Mouse (Mus musculus): ENCODE measurements around the gene Ciapin1. TPM values are rescaled to one million over a fixed set of nuclear protein-coding genes. Genes with fewer than 3 reads are reported as not detected.

Gene Ciapin1
- polyA plus RNA-seq, 1 experiment: 404 TPM

GRCm38 (mm10) chr8:94871108-94871894, 33.1 kb upstream of the Ciapin1 start:
- Histone ChIP-seq H3K4me1 (peaks cover 43% of the 10 kb centered on the region), H3K4me3 (replicated peaks) (peak overlapping the region; percentile 76), H3K9me3 (no peaks in the 10 kb centered on the region), H3K27me3 (replicated peaks) (peaks cover 84% of the 10 kb centered on the region), H3K36me3 (replicated peaks; ENCODE audit: low read length) (peaks cover 12% of the 10 kb centered on the region)
- no peak for TF ChIP-seq FLI1 (IDR thresholded peaks at IDR 0.05; ENCODE audit: low read length)
- TF ChIP-seq GATA1 (IDR thresholded peaks at IDR 0.05; ENCODE audit: borderline replicate concordance, low read length): no peak

GRCm38 (mm10) chr8:94870474-94871107, 32.4 kb upstream of the Ciapin1 start:
- Histone ChIP-seq H3K4me3 (replicated peaks) (peak overlapping the region; percentile 76), H3K4me1 (peaks cover 38% of the 10 kb centered on the region), H3K27me3 (replicated peaks) (peaks cover 81% of the 10 kb centered on the region), H3K9me3 (no peaks in the 10 kb centered on the region), H3K36me3 (replicated peaks; ENCODE audit: low read length) (peaks cover 18% of the 10 kb centered on the region)
- TF ChIP-seq GATA1 (IDR thresholded peaks at IDR 0.05; ENCODE audit: borderline replicate concordance, low read length) (no peak), FLI1 (IDR thresholded peaks at IDR 0.05; ENCODE audit: low read length) (no peak)

DNA sequence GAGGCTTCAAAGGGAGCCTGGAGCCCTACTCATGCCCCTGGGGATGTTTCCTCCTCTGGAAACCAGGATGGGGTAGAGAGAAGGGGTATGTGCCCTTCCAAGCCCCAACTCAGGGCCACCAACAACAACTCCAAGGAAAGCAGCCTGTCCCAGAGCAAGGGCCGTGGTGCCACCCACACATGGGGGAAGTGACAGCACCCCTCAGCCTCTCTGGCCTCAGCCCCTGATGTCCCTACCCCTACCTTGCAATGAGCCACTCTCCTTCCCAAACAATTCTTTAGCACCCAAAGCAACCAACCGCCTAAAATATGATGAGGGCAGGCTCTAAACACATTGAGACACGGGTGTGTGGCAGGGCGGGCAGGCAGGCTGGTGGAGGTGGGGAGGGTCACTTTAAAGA, 31.8 kb upstream of the Ciapin1 start:
- no peaks in the 10 kb centered on the region for H3K9me3 ChIP-seq
- H3K27me3 ChIP-seq (replicated peaks): peaks cover 76% of the 10 kb centered on the region
- H3K36me3 ChIP-seq (replicated peaks; ENCODE audit: low read length): peaks cover 24% of the 10 kb centered on the region
- H3K4me3 ChIP-seq (replicated peaks): no peak overlapping the region
- peaks cover 35% of the 10 kb centered on the region for H3K4me1 ChIP-seq
- no peak for TF ChIP-seq FLI1 (IDR thresholded peaks at IDR 0.05; ENCODE audit: low read length)
- no peak for TF ChIP-seq GATA1 (IDR thresholded peaks at IDR 0.05; ENCODE audit: borderline replicate concordance, low read length)

DNA sequence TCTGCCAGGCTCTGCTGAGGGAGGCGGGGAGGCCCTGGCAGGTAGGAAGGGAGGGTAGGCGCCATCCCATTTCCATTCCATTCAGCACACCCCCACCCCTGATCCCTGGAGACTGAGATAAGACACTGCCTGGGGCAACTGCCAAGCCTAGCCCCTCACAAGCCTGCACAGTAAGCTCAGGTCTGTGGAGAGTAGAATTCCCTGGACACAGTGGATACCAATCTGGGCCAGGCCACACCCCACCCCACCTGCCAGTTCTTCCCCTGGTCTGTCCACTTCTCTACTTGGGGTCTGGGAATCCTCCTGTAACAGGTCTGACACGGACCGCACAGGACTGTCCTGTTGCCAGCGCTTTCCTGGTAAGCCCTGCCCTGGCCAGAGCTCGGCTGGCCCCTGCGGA, 31.0 kb upstream of the Ciapin1 start:
- Histone ChIP-seq H3K27me3 (replicated peaks) (peaks cover 67% of the 10 kb centered on the region), H3K4me1 (peaks cover 26% of the 10 kb centered on the region), H3K36me3 (replicated peaks; ENCODE audit: low read length) (peaks cover 33% of the 10 kb centered on the region), H3K4me3 (replicated peaks) (no peak overlapping the region), H3K9me3 (no peaks in the 10 kb centered on the region)
- TF ChIP-seq GATA1 (IDR thresholded peaks at IDR 0.05; ENCODE audit: borderline replicate concordance, low read length): no peak
- no peak for TF ChIP-seq FLI1 (IDR thresholded peaks at IDR 0.05; ENCODE audit: low read length)

DNA sequence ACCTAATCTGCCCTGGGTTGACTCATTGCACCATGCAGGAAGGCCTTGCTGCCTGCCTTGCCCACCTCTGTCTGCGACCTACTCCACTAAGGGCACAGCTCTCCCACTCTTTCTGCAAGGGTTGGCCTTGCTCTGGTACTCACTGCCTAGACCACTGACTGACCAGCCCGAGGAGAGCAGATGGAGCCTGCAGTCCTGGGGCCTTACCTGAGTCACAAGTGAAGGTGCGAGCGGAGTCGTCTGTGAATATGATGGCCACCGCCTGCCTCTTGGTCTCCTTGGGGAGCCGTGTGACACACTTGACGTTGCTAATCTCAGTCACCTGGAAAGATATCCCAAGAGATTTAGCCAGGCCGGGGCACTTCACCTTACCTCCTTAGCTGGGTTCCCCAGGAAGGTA, 28.8 kb upstream of the Ciapin1 start:
- Histone ChIP-seq H3K36me3 (replicated peaks; ENCODE audit: low read length) (peaks cover 51% of the 10 kb centered on the region), H3K4me1 (peaks cover 33% of the 10 kb centered on the region), H3K4me3 (replicated peaks) (no peak overlapping the region), H3K9me3 (no peaks in the 10 kb centered on the region), H3K27me3 (replicated peaks) (peaks cover 50% of the 10 kb centered on the region)
- TF ChIP-seq FLI1 (IDR thresholded peaks at IDR 0.05; ENCODE audit: low read length) (no peak), GATA1 (IDR thresholded peaks at IDR 0.05; ENCODE audit: borderline replicate concordance, low read length) (no peak)

DNA sequence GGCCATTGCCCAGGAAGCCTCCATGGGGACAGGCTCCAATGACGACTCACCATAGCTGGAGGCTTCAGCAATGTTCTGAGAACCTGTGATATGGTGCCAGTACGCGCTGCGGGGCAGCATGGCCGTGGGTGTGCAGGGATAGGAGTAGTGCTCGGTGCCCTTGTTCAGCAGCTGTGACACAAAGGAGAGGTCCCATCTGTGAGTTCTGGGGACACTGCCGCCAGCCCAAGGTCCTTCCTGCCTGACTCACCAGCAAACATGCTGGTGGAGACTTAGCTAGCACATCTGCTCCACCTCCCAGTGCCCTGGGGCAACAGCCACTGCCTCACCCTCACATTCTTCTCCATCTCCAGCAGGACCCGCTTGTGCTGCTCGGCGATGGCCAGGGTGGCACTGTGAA, 27.1 kb upstream of the Ciapin1 start:
- no peaks in the 10 kb centered on the region for H3K9me3 ChIP-seq
- H3K36me3 ChIP-seq (replicated peaks; ENCODE audit: low read length): peaks cover 67% of the 10 kb centered on the region
- H3K27me3 ChIP-seq (replicated peaks): peaks cover 33% of the 10 kb centered on the region
- no peak for TF ChIP-seq GATA1 (IDR thresholded peaks at IDR 0.05; ENCODE audit: borderline replicate concordance, low read length)
- no peak for TF ChIP-seq FLI1 (IDR thresholded peaks at IDR 0.05; ENCODE audit: low read length)
- H3K4me3 ChIP-seq (replicated peaks): no peak overlapping the region
- H3K4me1 ChIP-seq: peaks cover 25% of the 10 kb centered on the region

DNA sequence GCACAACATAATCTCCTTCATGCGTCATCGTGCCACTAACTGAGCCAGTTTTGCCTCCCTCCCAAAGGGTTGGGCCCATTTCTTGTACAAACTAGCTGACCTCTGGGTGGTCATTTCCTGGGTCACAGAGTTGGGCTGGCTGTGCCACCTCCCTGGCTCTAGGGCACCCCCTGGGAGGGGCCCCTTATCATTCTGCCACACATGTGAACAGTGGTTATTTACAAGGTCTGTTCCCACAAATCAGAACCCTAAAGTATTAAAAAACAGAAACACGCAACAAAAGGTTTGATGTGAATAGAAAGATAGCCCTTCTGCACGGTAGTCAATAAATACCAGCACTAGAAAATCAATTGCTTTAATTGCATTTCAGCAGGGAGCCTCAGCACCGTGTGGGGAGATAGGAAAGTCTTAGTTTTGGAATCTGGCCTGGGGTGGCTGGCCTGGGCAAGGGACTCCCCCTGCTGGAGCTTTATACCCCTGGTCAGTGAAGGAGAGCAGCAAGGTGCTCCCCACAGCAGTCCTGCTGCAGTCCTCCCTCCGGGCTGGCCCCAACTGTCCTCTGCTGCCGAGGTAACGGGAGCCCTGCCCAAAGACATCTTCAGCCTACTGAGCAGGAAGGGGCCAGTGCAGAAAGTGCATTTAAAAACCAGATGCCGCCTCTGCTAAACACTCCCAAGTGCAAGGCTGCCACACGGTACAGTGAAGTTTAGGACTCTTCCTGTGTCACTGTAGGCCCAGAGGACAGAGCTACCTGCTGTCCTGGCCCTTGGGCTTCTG, 25.9 kb upstream of the Ciapin1 start:
- H3K27me3 ChIP-seq (replicated peaks): peaks cover 21% of the 10 kb centered on the region
- H3K4me3 ChIP-seq (replicated peaks): no peak overlapping the region
- H3K9me3 ChIP-seq: no peaks in the 10 kb centered on the region
- TF ChIP-seq GATA1 (IDR thresholded peaks at IDR 0.05; ENCODE audit: borderline replicate concordance, low read length): no peak
- TF ChIP-seq FLI1 (IDR thresholded peaks at IDR 0.05; ENCODE audit: low read length): no peak
- peaks cover 79% of the 10 kb centered on the region for H3K36me3 ChIP-seq (replicated peaks; ENCODE audit: low read length)
- peaks cover 28% of the 10 kb centered on the region for H3K4me1 ChIP-seq

DNA sequence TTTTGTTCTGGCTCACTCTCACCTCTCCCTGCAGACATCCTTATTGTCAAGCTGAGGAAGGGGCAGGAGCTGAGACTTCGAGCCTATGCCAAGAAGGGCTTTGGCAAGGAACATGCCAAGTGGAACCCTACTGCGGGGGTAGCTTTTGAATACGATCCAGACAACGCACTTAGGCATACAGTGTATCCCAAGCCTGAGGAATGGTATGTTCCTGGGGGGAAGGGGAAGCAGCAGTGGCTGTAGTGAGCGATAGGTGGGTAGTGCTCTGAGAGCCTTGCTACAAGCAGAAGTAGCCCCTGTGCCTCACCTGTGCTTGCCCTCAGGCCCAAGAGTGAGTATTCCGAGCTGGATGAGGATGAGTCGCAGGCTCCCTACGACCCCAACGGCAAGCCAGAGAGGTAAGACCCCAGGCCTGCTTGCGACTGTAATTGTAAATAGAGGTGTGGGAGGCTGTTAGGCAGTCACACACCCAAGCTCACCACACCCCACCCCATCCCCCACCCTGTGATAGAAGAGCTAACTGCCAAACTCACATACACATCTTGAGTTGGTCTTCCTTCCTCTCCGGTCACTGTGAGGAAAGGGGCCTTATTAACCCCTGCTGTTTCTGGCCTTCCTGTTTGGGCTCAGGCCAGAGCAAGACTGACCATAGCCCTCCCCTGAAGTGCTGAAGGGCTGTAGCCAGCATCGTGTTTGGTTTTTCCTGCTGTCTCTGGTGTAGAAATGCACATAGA, 24.5 kb upstream of the Ciapin1 start:
- Histone ChIP-seq H3K4me1 (peaks cover 38% of the 10 kb centered on the region), H3K4me3 (replicated peaks) (no peak overlapping the region), H3K36me3 (replicated peaks; ENCODE audit: low read length) (peaks cover 81% of the 10 kb centered on the region), H3K27me3 (replicated peaks) (peaks cover 7% of the 10 kb centered on the region), H3K9me3 (no peaks in the 10 kb centered on the region)
- no peak for TF ChIP-seq FLI1 (IDR thresholded peaks at IDR 0.05; ENCODE audit: low read length)
- TF ChIP-seq GATA1 (IDR thresholded peaks at IDR 0.05; ENCODE audit: borderline replicate concordance, low read length): no peak

DNA sequence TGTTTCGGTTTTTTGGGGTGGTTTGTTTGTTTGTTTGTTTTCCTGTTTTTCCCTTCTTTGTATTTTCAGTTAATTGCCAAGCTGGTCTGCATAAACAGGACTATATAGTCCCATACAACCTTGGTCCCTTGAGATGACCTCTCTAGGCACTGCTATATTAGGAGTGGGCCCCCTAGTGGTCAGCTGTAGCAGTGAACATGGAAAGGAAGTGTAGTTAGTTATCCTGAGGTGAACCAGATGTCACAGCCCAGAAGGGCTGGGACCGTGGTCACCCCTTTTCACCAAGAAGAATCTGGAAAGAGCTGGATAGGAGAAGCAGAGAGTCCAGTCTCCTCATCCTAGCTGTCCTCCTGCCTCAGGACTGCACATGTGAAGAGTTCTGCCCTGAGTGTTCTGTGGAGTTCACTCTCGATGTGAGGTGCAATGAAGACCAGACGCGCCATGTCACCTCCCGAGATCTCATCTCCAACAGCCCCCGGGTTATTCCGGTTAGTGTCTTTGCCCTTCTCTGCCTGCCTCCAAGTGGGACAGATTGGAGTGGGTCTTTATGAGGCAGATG, 23.3 kb upstream of the Ciapin1 start:
- TF ChIP-seq GATA1 (IDR thresholded peaks at IDR 0.05; ENCODE audit: borderline replicate concordance, low read length): no peak
- no peak for TF ChIP-seq FLI1 (IDR thresholded peaks at IDR 0.05; ENCODE audit: low read length)
- Histone ChIP-seq H3K27me3 (replicated peaks) (peaks cover 1% of the 10 kb centered on the region), H3K9me3 (no peaks in the 10 kb centered on the region), H3K36me3 (replicated peaks; ENCODE audit: low read length) (peaks cover 70% of the 10 kb centered on the region), H3K4me3 (replicated peaks) (no peak overlapping the region), H3K4me1 (peaks cover 42% of the 10 kb centered on the region)

Measured in megakaryocyte, embryonic 14.5 days (primary cell).